Mouse (Mus musculus) lung, adult 2 months (tissue): ENCODE data around the gene Fzd10.

Experiments
- CTCF ChIP-seq: fragments of 200-500 bp; IDR thresholded peaks from 2 replicates; pipeline ENCODE4 v1.5.1; 2011; ENCODE audit warnings: mild to moderate bottlenecking, low read length, control low read depth; ENCODE audit not compliant: insufficient read depth
- POLR2A ChIP-seq: fragments of 200-500 bp; IDR thresholded peaks from 2 replicates; pipeline ENCODE4 v1.6.1; 2011; ENCODE audit warnings: low read depth, mild to moderate bottlenecking, control low read depth, low read length, borderline replicate concordance; ENCODE audit errors: extremely low read depth

- TF ChIP-seq CTCF = no peak
- TF ChIP-seq POLR2A = no peak
These were observed 29.8 kb upstream of the Fzd10 start for GRCm38 (mm10) chr5:128570848-128571247.
